Mouse (Mus musculus): Measurements from ENCODE around the gene Samd4b. TPM values are rescaled to one million over a fixed set of nuclear protein-coding genes. Genes with fewer than 3 reads are reported as not detected.

The Samd4b gene
- total RNA-seq, 1 experiment = 30.3 TPM

DNA sequence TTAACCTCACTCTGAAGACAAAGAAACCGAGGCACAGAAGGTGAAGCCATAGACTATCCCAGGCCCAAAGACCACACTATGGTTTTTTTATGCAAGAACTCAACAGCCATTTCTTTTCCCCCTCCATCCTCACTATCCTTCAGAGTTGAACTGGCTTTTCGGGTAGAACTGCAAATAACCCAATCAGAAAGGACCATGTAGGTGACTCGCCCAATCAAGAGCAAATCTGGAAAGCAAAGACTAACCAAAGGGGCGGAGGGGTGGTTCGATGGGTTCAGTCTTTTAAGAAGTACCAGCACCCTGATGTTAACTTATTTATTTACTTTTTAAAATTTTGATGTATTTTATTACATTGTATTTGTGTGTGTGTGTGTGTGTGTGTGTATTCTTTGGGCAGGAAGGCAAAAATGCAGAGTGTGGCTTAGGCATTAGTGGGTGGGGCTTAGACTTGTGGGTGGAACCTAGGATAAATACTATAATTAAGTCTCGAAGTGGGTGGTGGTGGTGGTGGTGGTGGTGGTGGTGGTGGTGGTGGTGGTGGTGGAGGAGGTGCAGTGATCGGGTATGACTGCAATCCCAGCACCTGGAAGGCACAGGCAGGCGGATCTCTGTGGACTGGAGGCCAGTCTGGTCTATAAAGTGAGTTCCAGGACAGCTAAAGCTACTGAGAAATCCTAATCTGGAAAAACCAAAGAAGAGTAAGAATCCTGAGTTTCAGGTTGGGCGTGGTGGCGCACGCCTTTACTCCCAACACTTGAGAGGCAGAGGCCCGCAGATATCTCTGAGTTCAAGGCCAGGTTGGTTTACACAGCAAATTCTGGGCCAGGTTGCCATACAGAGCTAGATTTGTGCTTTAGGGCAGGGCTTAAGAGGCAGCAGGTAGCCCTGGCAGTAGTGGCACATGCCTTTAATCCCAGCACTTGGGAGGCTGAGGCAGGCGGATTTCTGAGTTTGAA, 149.8 kb downstream of the Samd4b start:
- no peak for TF ChIP-seq ZC3H11A (IDR thresholded peaks at IDR 0.05; ENCODE audit: borderline replicate concordance, low read depth, low read length)
- TF ChIP-seq CHD2 (IDR thresholded peaks at IDR 0.05; ENCODE audit: low read depth, low read length) = peak; percentile 61; the same call in 1 of the 2 replicates
- peak overlapping the region; percentile 41 to 48 for H3K4me3 ChIP-seq (ENCODE audit: insufficient read depth in 1 of 2, low read depth in 1 of 2, low read length in 2 of 2, poor library complexity in 1 of 2, severe bottlenecking in 1 of 2)
- peak overlapping the region; percentile 89 for H3K27ac ChIP-seq (ENCODE audit: insufficient read depth, low read depth, low read length, poor library complexity, severe bottlenecking)
- no peaks in the 10 kb centered on the region for H3K9me3 ChIP-seq (ENCODE audit: control insufficient read depth, insufficient read depth, low read depth, low read length)
- peak; percentile 69 for DNase-seq (ENCODE audit: low read depth, low spot score)
- H3K9ac ChIP-seq (ENCODE audit: insufficient read depth, low read depth, low read length, poor library complexity, severe bottlenecking) = peak overlapping the region; percentile 65; the same call in 1 of the 2 replicates
- in situ Hi-C loops (cut with MboI; ENCODE audit: low sequenced_read_pairs in 2 of 2, unreplicated experiment in 2 of 2) = no loop called here
- peaks cover 6 to 16% of the 10 kb centered on the region in 2 experiments for H3K4me1 ChIP-seq (ENCODE audit: control insufficient read depth in 2 of 2, insufficient read depth in 2 of 2, low read length in 2 of 2, poor library complexity in 1 of 2)
- H3K36me3 ChIP-seq (ENCODE audit: control insufficient read depth, insufficient read depth, low read length, poor library complexity, severe bottlenecking) = no peaks in the 10 kb centered on the region

DNA sequence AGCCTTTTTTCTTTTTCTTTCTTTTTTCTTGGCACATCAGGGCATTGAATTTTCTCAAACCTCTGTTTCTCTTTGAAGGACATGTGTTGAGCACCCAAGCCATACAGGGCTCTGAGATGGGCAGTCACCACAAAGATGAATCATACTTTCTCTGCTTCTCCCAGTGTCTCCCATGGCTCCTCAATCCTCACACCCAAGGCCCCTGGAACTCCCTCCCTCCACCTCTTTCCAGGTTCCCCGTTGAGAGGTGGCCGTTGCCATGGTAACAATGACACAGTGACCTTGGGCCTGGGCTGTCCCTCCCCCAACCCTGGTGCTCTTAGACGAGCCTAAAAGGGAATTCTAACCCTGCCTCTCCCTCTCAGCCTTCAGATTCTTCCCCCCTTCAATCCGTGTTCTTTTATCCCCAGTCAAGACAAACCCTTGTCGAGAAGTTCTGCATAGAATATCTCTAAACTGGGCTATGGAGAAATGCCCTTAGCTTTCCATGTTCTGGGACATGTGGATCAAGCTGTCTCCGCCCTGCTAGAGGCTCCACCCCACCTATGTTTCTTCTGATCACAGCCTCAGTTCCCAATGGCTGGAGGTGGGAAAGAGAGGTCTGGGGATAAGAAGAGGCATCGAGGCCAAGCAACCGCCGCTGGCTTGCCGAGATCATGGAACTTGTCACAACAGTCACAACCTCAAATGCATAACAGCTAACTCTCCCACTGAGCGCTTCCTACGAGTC, 150.7 kb downstream of the Samd4b start:
- peak overlapping the region; percentile 89 for H3K27ac ChIP-seq (ENCODE audit: insufficient read depth, low read depth, low read length, poor library complexity, severe bottlenecking)
- peaks cover 6 to 9% of the 10 kb centered on the region in 2 experiments; a peak in 3 of 4 replicates for H3K4me1 ChIP-seq (ENCODE audit: control insufficient read depth in 2 of 2, insufficient read depth in 2 of 2, low read length in 2 of 2, poor library complexity in 1 of 2)
- no peaks in the 10 kb centered on the region for H3K9me3 ChIP-seq (ENCODE audit: control insufficient read depth, insufficient read depth, low read depth, low read length)
- in situ Hi-C loops (cut with MboI; ENCODE audit: low sequenced_read_pairs in 2 of 2, unreplicated experiment in 2 of 2) = no loop called here
- peak overlapping the region; percentile 65; the same call in 1 of the 2 replicates for H3K9ac ChIP-seq (ENCODE audit: insufficient read depth, low read depth, low read length, poor library complexity, severe bottlenecking)
- no peaks in the 10 kb centered on the region for H3K36me3 ChIP-seq (ENCODE audit: control insufficient read depth, insufficient read depth, low read length, poor library complexity, severe bottlenecking)
- peak; percentile 90 for DNase-seq (ENCODE audit: low read depth, low spot score)
- TF ChIP-seq HCFC1 (IDR thresholded peaks at IDR 0.05; ENCODE audit: borderline replicate concordance, insufficient read depth, low read length) = no peak
- TF ChIP-seq CHD2 (IDR thresholded peaks at IDR 0.05; ENCODE audit: low read depth, low read length) = 0 out of 2 replicates have a peak, but pooled peaks have one; percentile 33
- peak overlapping the region; percentile 34 to 40 for H3K4me3 ChIP-seq (ENCODE audit: insufficient read depth in 1 of 2, low read depth in 1 of 2, low read length in 2 of 2, poor library complexity in 1 of 2, severe bottlenecking in 1 of 2)

DNA sequence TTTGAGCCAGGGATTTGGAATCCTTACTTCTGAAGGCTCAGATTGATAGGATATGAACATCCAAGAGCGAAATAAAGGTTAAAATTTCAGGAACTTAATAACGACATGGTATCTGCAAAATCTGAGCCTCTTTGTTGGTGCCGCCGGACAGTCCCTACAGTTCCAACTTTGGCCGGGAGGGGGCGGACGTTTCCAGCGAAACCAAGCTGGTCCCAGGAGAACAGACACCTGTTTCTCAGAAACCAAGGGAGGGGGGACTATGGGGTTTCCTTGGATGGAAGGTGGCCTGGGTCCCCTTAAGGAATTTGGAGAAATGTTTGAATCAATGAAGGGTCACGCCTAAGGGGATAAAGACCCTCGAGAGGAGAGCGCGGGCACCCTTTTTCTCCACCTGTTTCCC, 151.5 kb downstream of the Samd4b start:
- H3K9me3 ChIP-seq (ENCODE audit: control insufficient read depth, insufficient read depth, low read depth, low read length) = no peaks in the 10 kb centered on the region

DNA sequence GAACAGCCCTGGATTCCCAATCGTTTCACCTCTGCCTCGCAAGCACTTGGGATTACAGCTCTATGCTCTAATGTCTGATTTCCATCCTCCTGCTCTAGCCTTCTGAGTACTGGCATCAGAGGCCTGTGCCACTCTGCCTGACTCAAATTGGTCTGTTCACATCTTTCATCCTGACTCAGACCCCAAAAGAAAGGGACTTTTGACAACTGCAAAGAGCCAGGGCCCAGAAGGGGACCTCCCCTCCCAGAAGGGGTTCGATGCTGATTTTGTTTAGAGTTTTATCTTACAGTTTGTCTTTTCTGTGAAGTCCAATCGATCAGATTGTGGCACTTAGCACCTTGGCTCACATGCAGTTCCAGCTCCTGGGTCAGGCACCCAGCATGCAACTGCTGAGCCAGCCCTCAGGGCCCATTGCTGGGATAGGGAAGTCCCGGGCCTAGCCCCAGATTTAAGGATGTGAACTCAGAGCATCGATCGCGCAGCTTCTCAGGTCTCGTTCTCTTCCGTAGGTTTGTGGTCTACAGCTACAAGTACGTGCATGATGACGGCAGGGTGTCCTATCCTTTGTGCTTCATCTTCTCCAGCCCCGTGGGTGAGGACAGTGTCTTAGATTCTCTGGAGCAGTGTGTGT, 153.5 kb downstream of the Samd4b start:
- in situ Hi-C loops (cut with MboI; ENCODE audit: low sequenced_read_pairs in 2 of 2, unreplicated experiment in 2 of 2) = no loop called here
- peaks cover 6 to 10% of the 10 kb centered on the region in 2 experiments; a peak in 3 of 4 replicates for H3K4me1 ChIP-seq (ENCODE audit: control insufficient read depth in 2 of 2, insufficient read depth in 2 of 2, low read length in 2 of 2, poor library complexity in 1 of 2)
- no peaks in the 10 kb centered on the region for H3K9me3 ChIP-seq (ENCODE audit: control insufficient read depth, insufficient read depth, low read depth, low read length)
- H3K36me3 ChIP-seq (ENCODE audit: control insufficient read depth, insufficient read depth, low read length, poor library complexity, severe bottlenecking) = no peaks in the 10 kb centered on the region
- no peak overlapping the region for H3K9ac ChIP-seq (ENCODE audit: insufficient read depth, low read depth, low read length, poor library complexity, severe bottlenecking)
- TF ChIP-seq HCFC1 (IDR thresholded peaks at IDR 0.05; ENCODE audit: borderline replicate concordance, insufficient read depth, low read length) (no peak), ZC3H11A (IDR thresholded peaks at IDR 0.05; ENCODE audit: borderline replicate concordance, low read depth, low read length) (no peak), CHD2 (IDR thresholded peaks at IDR 0.05; ENCODE audit: low read depth, low read length) (no peak), ZNF384 (IDR thresholded peaks at IDR 0.05; ENCODE audit: low read depth, low read length) (no peak), MAFK (IDR thresholded peaks at IDR 0.05; ENCODE audit: insufficient read depth, low read depth, low read length) (no peak)
- no peak for DNase-seq (ENCODE audit: low read depth, low spot score)
- H3K27ac ChIP-seq (ENCODE audit: insufficient read depth, low read depth, low read length, poor library complexity, severe bottlenecking) = no peak overlapping the region
- H3K4me3 ChIP-seq (ENCODE audit: insufficient read depth in 1 of 2, low read depth in 1 of 2, low read length in 2 of 2, poor library complexity in 1 of 2, severe bottlenecking in 1 of 2) = no peak overlapping the region

More for the DNA sequence above, 151.5 kb downstream of the Samd4b start:
- Histone ChIP-seq H3K4me3 (ENCODE audit: insufficient read depth in 1 of 2, low read depth in 1 of 2, low read length in 2 of 2, poor library complexity in 1 of 2, severe bottlenecking in 1 of 2) (no peak overlapping the region), H3K9ac (ENCODE audit: insufficient read depth, low read depth, low read length, poor library complexity, severe bottlenecking) (peak overlapping the region; percentile 56; the same call in 1 of the 2 replicates), H3K27ac (ENCODE audit: insufficient read depth, low read depth, low read length, poor library complexity, severe bottlenecking) (peak overlapping the region; percentile 89; the same call in 1 of the 2 replicates), H3K4me1 (ENCODE audit: control insufficient read depth in 2 of 2, insufficient read depth in 2 of 2, low read length in 2 of 2, poor library complexity in 1 of 2) (peaks cover 6 to 9% of the 10 kb centered on the region in 2 experiments; a peak in 3 of 4 replicates), H3K36me3 (ENCODE audit: control insufficient read depth, insufficient read depth, low read length, poor library complexity, severe bottlenecking) (no peaks in the 10 kb centered on the region)
- in situ Hi-C loops (cut with MboI; ENCODE audit: low sequenced_read_pairs in 2 of 2, unreplicated experiment in 2 of 2) = no loop called here
- DNase-seq (ENCODE audit: low read depth, low spot score) = peak; percentile 51
- TF ChIP-seq HCFC1 (IDR thresholded peaks at IDR 0.05; ENCODE audit: borderline replicate concordance, insufficient read depth, low read length) = no peak
- peak; percentile 65; the same call in 1 of the 2 replicates for TF ChIP-seq ZC3H11A (IDR thresholded peaks at IDR 0.05; ENCODE audit: borderline replicate concordance, low read depth, low read length)
